Mouse (Mus musculus) liver, postnatal 0 days (tissue): Measurements from ENCODE around the gene Olfr517.

ENCODE experiments used
- CTCF ChIP-seq: sonication (generic); IDR thresholded peaks from 2 replicates; pipeline ENCODE4 v1.5.1; 2016; ENCODE audit warnings: antibody characterized with exemption, low read depth
- EP300 ChIP-seq: IDR thresholded peaks from 2 replicates; pipeline ENCODE4 v1.6.1; 2016; ENCODE audit warnings: antibody characterized with exemption, low read depth, mild to moderate bottlenecking

DNA sequence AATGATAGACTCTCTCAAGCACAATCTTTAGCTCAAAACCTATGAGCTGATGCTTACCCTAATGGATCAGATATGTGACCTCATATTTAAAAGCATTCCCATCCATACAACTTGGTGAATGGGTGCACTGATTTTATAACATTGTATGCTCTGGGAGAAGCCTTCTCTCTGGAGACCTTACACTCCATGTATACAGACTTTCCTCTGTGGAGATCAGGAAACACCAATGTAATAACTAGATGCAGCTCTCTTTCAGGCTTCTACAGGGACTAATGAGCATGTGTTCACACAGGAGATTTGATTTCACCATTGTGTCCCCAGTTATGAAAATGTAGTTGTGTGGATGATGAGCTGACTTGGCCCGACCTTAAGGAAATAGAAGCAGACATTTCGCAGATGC lies 21.8 kb downstream of the Olfr517 start, which contains the start of gene Olfr516:
- TF ChIP-seq CTCF (no peak), EP300 (no peak)
